Mouse (Mus musculus): ENCODE results near the gene Mthfd1. TPM values are rescaled to one million over a fixed set of nuclear protein-coding genes. Genes with fewer than 3 reads are reported as not detected.
A peak's percentile ranks its signal among the peaks of the same experiment; 100 is the strongest.

Gene Mthfd1
- polyA plus RNA-seq, 1 experiment, result 20.9 TPM

DNA sequence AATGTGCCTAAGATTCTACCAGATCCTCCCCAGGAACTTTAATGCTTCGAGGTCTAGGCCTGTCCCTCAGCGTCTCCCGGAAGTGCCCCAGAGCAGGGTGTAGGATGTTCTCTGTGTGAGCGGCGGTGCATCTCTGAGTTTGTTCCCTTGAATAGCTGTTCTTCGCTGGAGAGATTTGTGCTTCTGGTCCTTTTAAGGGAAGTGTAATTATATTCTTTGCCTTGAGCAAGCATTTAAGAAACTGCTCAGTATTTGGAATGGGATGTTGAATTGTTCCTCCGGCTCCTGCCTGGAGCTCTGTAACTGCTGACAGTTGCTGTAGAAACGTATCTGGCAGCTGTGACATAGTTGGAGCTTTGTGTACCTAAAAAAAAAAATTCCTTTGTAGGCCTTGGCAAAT, 32.9 kb downstream of the Mthfd1 start:
- Histone ChIP-seq H3K4me3 (ENCODE audit: control insufficient read depth, insufficient read depth, low read length) (no peak overlapping the region), H3K27ac (ENCODE audit: control insufficient read depth, insufficient read depth, low read length) (no peak overlapping the region), H3K27me3 (ENCODE audit: control insufficient read depth, insufficient read depth, low read length) (no peaks in the 10 kb centered on the region), H3K36me3 (ENCODE audit: control insufficient read depth, insufficient read depth, low read length) (peaks cover 14% of the 10 kb centered on the region), H3K4me1 (replicated peaks; ENCODE audit: control insufficient read depth, insufficient read depth, low read length) (no peaks in the 10 kb centered on the region)
- no peak for TF ChIP-seq CTCF (IDR thresholded peaks at IDR 0.05; ENCODE audit: borderline replicate concordance, control insufficient read depth, extremely low read depth, insufficient read depth, low read length, poor library complexity)
- no peak for TF ChIP-seq POLR2A (IDR thresholded peaks at IDR 0.05; ENCODE audit: control insufficient read depth, extremely low read depth, insufficient read depth, low read length, poor library complexity)
- DNase-seq, result no peak
- WGBS, result 95% methylated on average over 8 of the region's 8 CpGs

DNA sequence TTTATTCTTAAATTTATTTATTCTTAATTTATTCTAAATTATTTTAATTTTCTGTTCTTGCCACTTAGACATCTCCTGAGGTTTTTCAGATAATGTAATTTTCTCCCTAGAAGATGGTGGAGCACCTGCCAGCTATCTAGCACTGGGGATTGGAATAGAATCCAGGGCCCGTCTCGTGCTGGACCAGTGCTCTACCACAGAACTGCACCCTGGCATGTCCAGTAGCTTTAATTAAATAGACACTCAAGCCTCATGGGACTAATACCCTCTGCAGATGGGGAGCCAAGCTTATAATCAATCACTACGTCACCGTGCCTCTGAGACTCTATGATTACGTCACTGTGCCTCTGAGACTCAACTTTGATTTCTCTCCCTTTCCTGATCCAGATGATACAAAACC, 33.4 kb downstream of the Mthfd1 start:
- DNase-seq, result no peak
- Histone ChIP-seq H3K36me3 (ENCODE audit: control insufficient read depth, insufficient read depth, low read length) (peaks cover 12% of the 10 kb centered on the region), H3K4me3 (ENCODE audit: control insufficient read depth, insufficient read depth, low read length) (no peak overlapping the region), H3K27me3 (ENCODE audit: control insufficient read depth, insufficient read depth, low read length) (no peaks in the 10 kb centered on the region), H3K4me1 (replicated peaks; ENCODE audit: control insufficient read depth, insufficient read depth, low read length) (no peaks in the 10 kb centered on the region), H3K27ac (ENCODE audit: control insufficient read depth, insufficient read depth, low read length) (no peak overlapping the region)
- TF ChIP-seq CTCF (IDR thresholded peaks at IDR 0.05; ENCODE audit: borderline replicate concordance, control insufficient read depth, extremely low read depth, insufficient read depth, low read length, poor library complexity), result no peak
- no peak for TF ChIP-seq POLR2A (IDR thresholded peaks at IDR 0.05; ENCODE audit: control insufficient read depth, extremely low read depth, insufficient read depth, low read length, poor library complexity)
- WGBS, result 97% methylated on average over 5 of the region's 5 CpGs

DNA sequence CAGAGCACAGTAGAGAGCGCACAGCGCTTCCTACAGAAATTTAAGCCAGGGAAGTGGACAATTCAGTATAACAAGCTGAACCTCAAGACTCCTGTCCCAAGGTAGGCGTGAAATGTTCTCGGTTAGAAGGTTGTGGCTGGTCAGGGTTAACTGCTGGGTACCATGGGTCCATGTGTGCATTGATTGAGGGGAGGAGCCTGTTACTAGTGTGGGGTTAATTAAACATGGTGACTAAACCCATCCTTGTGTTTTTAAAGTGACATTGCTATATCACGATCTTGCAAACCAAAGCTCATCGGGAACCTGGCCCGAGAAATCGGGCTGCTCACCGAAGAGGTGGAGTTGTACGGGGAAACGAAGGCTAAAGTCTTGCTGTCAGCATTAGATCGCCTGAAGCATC, 34.3 kb downstream of the Mthfd1 start:
- Histone ChIP-seq H3K27me3 (ENCODE audit: control insufficient read depth, insufficient read depth, low read length) (no peaks in the 10 kb centered on the region), H3K36me3 (ENCODE audit: control insufficient read depth, insufficient read depth, low read length) (0 out of 2 replicates have a peak, but pooled peaks cover 4% of the 10 kb centered on the region), H3K4me1 (replicated peaks; ENCODE audit: control insufficient read depth, insufficient read depth, low read length) (no peaks in the 10 kb centered on the region), H3K4me3 (ENCODE audit: control insufficient read depth, insufficient read depth, low read length) (no peak overlapping the region), H3K27ac (ENCODE audit: control insufficient read depth, insufficient read depth, low read length) (no peak overlapping the region)
- DNase-seq, result no peak
- WGBS, result 97% methylated on average over 12 of the region's 12 CpGs
- TF ChIP-seq CTCF (IDR thresholded peaks at IDR 0.05; ENCODE audit: borderline replicate concordance, control insufficient read depth, extremely low read depth, insufficient read depth, low read length, poor library complexity) (no peak), POLR2A (IDR thresholded peaks at IDR 0.05; ENCODE audit: control insufficient read depth, extremely low read depth, insufficient read depth, low read length, poor library complexity) (no peak)

DNA sequence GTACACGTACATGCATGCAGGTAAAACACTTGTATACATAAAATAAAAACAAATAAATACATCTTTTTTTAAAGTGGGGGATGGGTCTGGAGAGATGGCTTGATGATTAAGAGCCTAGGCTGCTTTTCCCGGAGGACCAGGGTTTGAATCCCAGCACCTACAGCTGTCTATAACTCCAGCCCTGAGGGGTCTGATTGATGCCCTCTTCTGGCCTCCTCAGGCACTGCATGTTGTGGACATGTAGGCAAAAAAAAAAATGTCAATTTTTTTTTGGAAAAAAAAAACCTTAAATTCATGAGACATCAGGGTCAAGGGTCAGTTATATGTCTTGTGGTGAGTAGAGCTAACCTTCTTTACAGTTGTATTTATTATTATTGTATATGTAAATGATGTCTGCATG, 35.2 kb downstream of the Mthfd1 start:
- WGBS, result 96% methylated on average over 2 of the region's 2 CpGs
- peak; percentile 18 for DNase-seq
- no peaks in the 10 kb centered on the region for H3K4me1 ChIP-seq (replicated peaks; ENCODE audit: control insufficient read depth, insufficient read depth, low read length)
- no peak for TF ChIP-seq CTCF (IDR thresholded peaks at IDR 0.05; ENCODE audit: borderline replicate concordance, control insufficient read depth, extremely low read depth, insufficient read depth, low read length, poor library complexity)
- TF ChIP-seq POLR2A (IDR thresholded peaks at IDR 0.05; ENCODE audit: control insufficient read depth, extremely low read depth, insufficient read depth, low read length, poor library complexity), result no peak
- H3K36me3 ChIP-seq (ENCODE audit: control insufficient read depth, insufficient read depth, low read length), result 0 out of 2 replicates have a peak, but pooled peaks cover 3% of the 10 kb centered on the region
- H3K4me3 ChIP-seq (ENCODE audit: control insufficient read depth, insufficient read depth, low read length), result no peak overlapping the region
- H3K27ac ChIP-seq (ENCODE audit: control insufficient read depth, insufficient read depth, low read length), result no peak overlapping the region
- H3K27me3 ChIP-seq (ENCODE audit: control insufficient read depth, insufficient read depth, low read length), result no peaks in the 10 kb centered on the region

DNA sequence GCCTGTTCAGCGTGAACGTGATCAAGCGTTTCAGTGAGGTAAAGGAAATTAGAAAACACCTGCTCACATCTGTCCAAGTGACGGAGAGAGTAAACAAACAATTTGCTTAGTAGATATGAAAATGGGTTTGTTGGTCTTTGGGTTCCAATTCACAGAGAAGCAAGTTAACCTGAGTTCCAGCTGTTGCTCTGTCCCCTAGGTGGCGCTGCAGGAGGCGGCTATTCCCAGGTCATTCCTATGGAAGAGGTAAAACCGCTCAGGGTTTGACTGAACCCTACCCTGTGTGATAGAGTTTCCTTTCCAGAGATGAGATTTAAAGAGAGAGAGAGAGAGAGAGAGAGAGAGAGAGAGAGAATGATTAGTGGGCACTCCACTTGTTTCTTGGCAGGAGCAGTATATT, 38.1 kb downstream of the Mthfd1 start:
- no peak for TF ChIP-seq POLR2A (IDR thresholded peaks at IDR 0.05; ENCODE audit: control insufficient read depth, extremely low read depth, insufficient read depth, low read length, poor library complexity)
- peak; percentile 18; the same call in 1 of the 2 replicates for TF ChIP-seq CTCF (IDR thresholded peaks at IDR 0.05; ENCODE audit: borderline replicate concordance, control insufficient read depth, extremely low read depth, insufficient read depth, low read length, poor library complexity)
- H3K27ac ChIP-seq (ENCODE audit: control insufficient read depth, insufficient read depth, low read length), result no peak overlapping the region
- H3K4me3 ChIP-seq (ENCODE audit: control insufficient read depth, insufficient read depth, low read length), result no peak overlapping the region
- peak; percentile 57 for DNase-seq
- WGBS, result 77% methylated on average over 7 of the region's 7 CpGs
- H3K4me1 ChIP-seq (replicated peaks; ENCODE audit: control insufficient read depth, insufficient read depth, low read length), result no peaks in the 10 kb centered on the region
- H3K27me3 ChIP-seq (ENCODE audit: control insufficient read depth, insufficient read depth, low read length), result no peaks in the 10 kb centered on the region
- H3K36me3 ChIP-seq (ENCODE audit: control insufficient read depth, insufficient read depth, low read length), result no peaks in the 10 kb centered on the region; the same call in 1 of the 2 replicates

DNA sequence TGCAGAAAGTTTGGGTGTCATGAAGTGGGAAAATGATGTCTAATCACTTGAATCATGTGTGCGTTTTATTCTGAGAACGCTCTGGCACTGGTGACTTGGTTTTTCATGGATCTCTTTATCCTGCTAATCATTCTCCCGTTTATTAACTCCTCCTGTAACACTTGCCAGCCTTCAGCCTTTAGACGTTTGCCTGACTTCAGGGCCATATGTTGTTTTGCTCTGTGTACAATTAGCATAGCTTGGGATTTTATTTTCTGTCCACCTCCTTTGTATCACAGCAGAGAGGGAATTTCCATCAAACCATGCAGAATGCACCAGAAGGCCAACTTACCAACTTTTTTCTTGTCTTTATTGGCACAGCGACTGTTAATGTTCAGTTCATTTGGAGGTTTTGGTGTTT, 42.7 kb downstream of the Mthfd1 start:
- 93% methylated on average over 5 of the region's 5 CpGs for WGBS
- Histone ChIP-seq H3K4me3 (ENCODE audit: control insufficient read depth, insufficient read depth, low read length) (no peak overlapping the region), H3K27me3 (ENCODE audit: control insufficient read depth, insufficient read depth, low read length) (no peaks in the 10 kb centered on the region), H3K4me1 (replicated peaks; ENCODE audit: control insufficient read depth, insufficient read depth, low read length) (no peaks in the 10 kb centered on the region), H3K36me3 (ENCODE audit: control insufficient read depth, insufficient read depth, low read length) (peaks cover 6% of the 10 kb centered on the region), H3K27ac (ENCODE audit: control insufficient read depth, insufficient read depth, low read length) (no peak overlapping the region)
- DNase-seq, result no peak
- TF ChIP-seq POLR2A (IDR thresholded peaks at IDR 0.05; ENCODE audit: control insufficient read depth, extremely low read depth, insufficient read depth, low read length, poor library complexity), result no peak
- no peak for TF ChIP-seq CTCF (IDR thresholded peaks at IDR 0.05; ENCODE audit: borderline replicate concordance, control insufficient read depth, extremely low read depth, insufficient read depth, low read length, poor library complexity)

DNA sequence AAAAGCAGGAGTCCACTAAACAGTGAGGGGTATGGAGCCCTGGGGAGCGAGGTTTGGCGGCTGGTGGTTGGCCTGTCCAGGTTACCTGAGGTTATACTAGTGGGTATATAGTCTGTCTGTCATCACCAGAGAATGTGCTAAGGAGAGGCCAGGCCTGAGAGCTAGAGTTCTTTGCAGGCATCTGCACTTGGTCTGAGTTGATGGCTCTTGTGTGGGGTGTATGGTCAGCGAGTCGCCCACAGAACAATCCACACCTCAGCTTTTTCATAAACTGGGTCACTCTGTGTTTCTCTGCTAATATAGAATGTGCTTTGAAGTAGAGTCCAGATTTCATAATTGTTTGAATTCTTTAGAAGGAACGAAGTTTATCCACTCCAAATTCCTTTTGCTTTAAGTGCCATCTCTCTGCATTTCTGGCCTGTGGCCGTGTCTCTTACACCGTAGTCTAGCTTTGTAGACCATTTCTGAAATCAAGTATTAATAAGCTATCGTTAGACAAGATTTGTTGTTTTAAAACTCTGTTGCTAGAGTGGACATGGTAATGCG, 44.3 kb downstream of the Mthfd1 start:
- Histone ChIP-seq H3K27ac (ENCODE audit: control insufficient read depth, insufficient read depth, low read length) (no peak overlapping the region), H3K36me3 (ENCODE audit: control insufficient read depth, insufficient read depth, low read length) (peaks cover 6% of the 10 kb centered on the region), H3K27me3 (ENCODE audit: control insufficient read depth, insufficient read depth, low read length) (no peaks in the 10 kb centered on the region)

More for the DNA sequence above, 44.3 kb downstream of the Mthfd1 start:
- Histone ChIP-seq H3K4me1 (replicated peaks; ENCODE audit: control insufficient read depth, insufficient read depth, low read length) (no peaks in the 10 kb centered on the region), H3K4me3 (ENCODE audit: control insufficient read depth, insufficient read depth, low read length) (no peak overlapping the region)
- DNase-seq, result no peak
- TF ChIP-seq POLR2A (IDR thresholded peaks at IDR 0.05; ENCODE audit: control insufficient read depth, extremely low read depth, insufficient read depth, low read length, poor library complexity) (no peak), CTCF (IDR thresholded peaks at IDR 0.05; ENCODE audit: borderline replicate concordance, control insufficient read depth, extremely low read depth, insufficient read depth, low read length, poor library complexity) (no peak)
- WGBS, result 98% methylated on average over 9 of the region's 9 CpGs
